Mouse (Mus musculus) heart, embryonic 14.5 days (tissue): ENCODE results near the gene Mapk14. TPM values are rescaled to one million over a fixed set of nuclear protein-coding genes. Genes with fewer than 3 reads are reported as not detected.
"Not testable (repeated sequence)": the region's sequence is repeated elsewhere in the genome, so short reads cannot be mapped to it uniquely, and the experiment has no call there.

ENCODE experiments used
- ATAC-seq: fragments of 200-750 bp; cut with Nextera tagmentation; 2 replicates; pipeline ENCODE4 v1.8.0; 2017; ENCODE audit warnings: low read depth, moderate TSS enrichment; ENCODE audit not compliant: insufficient number of reproducible peaks, insufficient read depth, low FRiP score
- H3K27ac ChIP-seq, 2 experiments: fragments of 200-500 bp in 1 of 2; fragments of 300-500 bp in 1 of 2; sonication (generic) in 1 of 2; replicated peaks in 1 of 2; 2 replicates each; pipeline ENCODE4 v1.5.1; 2012 to 2014; ENCODE audit warnings: low read depth in 2 of 2, low read length in 2 of 2, control low read depth in 1 of 2, mild to moderate bottlenecking in 1 of 2, mixed read lengths in 1 of 2; ENCODE audit not compliant: control insufficient read depth in 1 of 2, insufficient read depth in 1 of 2
- H3K27me3 ChIP-seq: fragments of 300-500 bp; sonication (generic); 2 replicates; pipeline ENCODE4 v1.6.1; 2014; ENCODE audit warnings: mild to moderate bottlenecking, low read length, control low read depth; ENCODE audit not compliant: control insufficient read depth, insufficient read depth
- H3K36me3 ChIP-seq: fragments of 300-500 bp; sonication (generic); 2 replicates; pipeline ENCODE4 v1.6.1; 2014; ENCODE audit warnings: mild to moderate bottlenecking, control low read depth, low read length, mixed read lengths; ENCODE audit not compliant: control insufficient read depth, insufficient read depth
- H3K4me1 ChIP-seq, 2 experiments: fragments of 200-500 bp in 1 of 2; fragments of 300-500 bp in 1 of 2; sonication (generic) in 1 of 2; 2 replicates each; pipeline ENCODE4 v1.6.1; 2012 to 2014; ENCODE audit warnings: low read length in 2 of 2, control low read depth in 1 of 2, mixed read lengths in 1 of 2; ENCODE audit not compliant: control insufficient read depth in 2 of 2, insufficient read depth in 2 of 2
- H3K4me2 ChIP-seq: fragments of 300-500 bp; sonication (generic); 2 replicates; pipeline ENCODE4 v1.6.1; 2014; ENCODE audit warnings: mild to moderate bottlenecking, low read length
- H3K4me3 ChIP-seq, 2 experiments: fragments of 200-500 bp in 1 of 2; fragments of 300-500 bp in 1 of 2; sonication (generic) in 1 of 2; 2 replicates each; pipeline ENCODE4 v1.5.1; 2012 to 2014; ENCODE audit warnings: low read length in 2 of 2, mild to moderate bottlenecking in 2 of 2, control low read depth in 1 of 2, low read depth in 1 of 2, moderate library complexity in 1 of 2; ENCODE audit not compliant: control insufficient read depth in 1 of 2, insufficient read depth in 1 of 2
- H3K9ac ChIP-seq: fragments of 300-500 bp; sonication (generic); 2 replicates; pipeline ENCODE4 v1.6.1; 2014; ENCODE audit warnings: mild to moderate bottlenecking, low read length
- H3K9me3 ChIP-seq: fragments of 300-500 bp; sonication (generic); 2 replicates; pipeline ENCODE4 v1.6.1; 2016; ENCODE audit warnings: low read length, control low read depth; ENCODE audit not compliant: control insufficient read depth
- WGBS: fragments of 180-500 bp; shearing (Covaris S2); extraction: QIAGEN DNeasy Blood & Tissue Kit; methylation state at CpG from one replicate; pipeline ENCODE4 v1.1.7; 2014; 5-methylcytosine and 5-hydroxymethylcytosine counted together
- polyA plus RNA-seq: library from polyadenylated mRNA; unstranded; fragments of >200 nt; fragmentation: Nextera tagmentation; extraction: Ambion mirVana; gene quantifications from 2 replicates; pipeline ENCODE4 v1.2.1, GENCODE M21; 2014

Gene Mapk14
- polyA plus RNA-seq, 1 experiment from 2014 or later: 37.6 TPM

GRCm38 (mm10) chr17:28717535-28717934 is 26.4 kb downstream of the Mapk14 start:
- Histone ChIP-seq H3K4me1 (peaks cover 8 to 28% of the 10 kb centered on the region in 2 experiments), H3K36me3 (peaks cover 74% of the 10 kb centered on the region), H3K9ac (no peak overlapping the region), H3K4me2 (no peak overlapping the region), H3K9me3 (no peaks in the 10 kb centered on the region), H3K4me3 (no peak overlapping the region), H3K27me3 (no peaks in the 10 kb centered on the region), H3K27ac (no peak overlapping the region)
- ATAC-seq: no peak
- 74% methylated on average over 3 of the region's 3 CpGs for WGBS

DNA sequence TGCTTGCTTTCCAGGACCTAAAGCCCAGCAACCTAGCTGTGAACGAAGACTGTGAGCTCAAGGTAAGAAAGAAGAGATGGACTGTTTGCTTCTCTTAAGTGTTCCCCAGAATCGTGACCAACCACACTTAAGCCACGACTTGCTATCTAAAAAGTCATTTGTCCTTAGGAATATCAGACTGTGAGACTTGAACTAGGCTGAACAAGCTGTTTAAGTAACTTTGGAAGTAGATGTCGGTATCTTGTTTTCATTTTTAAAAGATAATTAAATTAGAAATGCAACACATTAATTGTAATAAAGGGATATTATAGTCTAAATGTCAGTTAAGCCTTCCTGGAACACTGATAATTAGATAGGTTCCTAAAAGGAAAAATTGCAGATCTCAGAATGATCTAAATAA is 34.7 kb downstream of the Mapk14 start, which contains the start of gene AC170998.1:
Gene AC170998.1, plus strand, starts transcription at position 301 of the 400 bp plus-strand sequence.
- no peak within 1 kb of the TSS for H3K9ac ChIP-seq
- H3K36me3 ChIP-seq: peaks cover 78% of the 10 kb centered on the region
- no peak within 1 kb of the TSS for H3K4me2 ChIP-seq
- H3K27me3 ChIP-seq: no peaks in the 10 kb centered on the region
- H3K4me3 ChIP-seq: no peak within 1 kb of the TSS
- H3K27ac ChIP-seq: no peak within 1 kb of the TSS
- no peaks in the 10 kb centered on the region for H3K9me3 ChIP-seq
- no peak for ATAC-seq
- 88% methylated on average over 4 of the region's 4 CpGs for WGBS
- peaks cover 3 to 10% of the 10 kb centered on the region in 2 experiments; a peak in 2 of 4 replicates for H3K4me1 ChIP-seq

GRCm38 (mm10) chr17:28727511-28727910 is 36.4 kb downstream of the Mapk14 start:
- 94% methylated on average over 11 of the region's 11 CpGs for WGBS
- not testable (repeated sequence) for H3K27ac ChIP-seq, H3K27me3 ChIP-seq, ATAC-seq, H3K4me2 ChIP-seq, H3K9ac ChIP-seq, H3K4me1 ChIP-seq, H3K9me3 ChIP-seq, H3K4me3 ChIP-seq
- H3K36me3 ChIP-seq: peaks cover 85% of the 10 kb centered on the region

- H3K36me3 ChIP-seq: peaks cover 83% of the 10 kb centered on the region
- no peaks in the 10 kb centered on the region; a peak in 1 of 4 replicates for H3K4me1 ChIP-seq
- H3K4me2 ChIP-seq: no peak overlapping the region
- H3K27me3 ChIP-seq: no peaks in the 10 kb centered on the region
- H3K9ac ChIP-seq: no peak overlapping the region
- no peak overlapping the region for H3K4me3 ChIP-seq
- no peak for ATAC-seq
- WGBS: 83% methylated on average over 6 of the region's 6 CpGs
- H3K27ac ChIP-seq: no peak overlapping the region
- no peaks in the 10 kb centered on the region for H3K9me3 ChIP-seq
Measured at GRCm38 (mm10) chr17:28735317-28736105, 44.4 kb downstream of the Mapk14 start.

- H3K36me3 ChIP-seq: peaks cover 83% of the 10 kb centered on the region
- 66% methylated on average over 4 of the region's 4 CpGs for WGBS
- no peaks in the 10 kb centered on the region; a peak in 1 of 4 replicates for H3K4me1 ChIP-seq
- no peaks in the 10 kb centered on the region for H3K9me3 ChIP-seq
- H3K9ac ChIP-seq: no peak overlapping the region
- H3K27ac ChIP-seq: no peak overlapping the region
- no peak for ATAC-seq
- H3K4me2 ChIP-seq: no peak overlapping the region
- no peaks in the 10 kb centered on the region for H3K27me3 ChIP-seq
- H3K4me3 ChIP-seq: no peak overlapping the region
Measured at GRCm38 (mm10) chr17:28736486-28736885, 45.4 kb downstream of the Mapk14 start.

DNA sequence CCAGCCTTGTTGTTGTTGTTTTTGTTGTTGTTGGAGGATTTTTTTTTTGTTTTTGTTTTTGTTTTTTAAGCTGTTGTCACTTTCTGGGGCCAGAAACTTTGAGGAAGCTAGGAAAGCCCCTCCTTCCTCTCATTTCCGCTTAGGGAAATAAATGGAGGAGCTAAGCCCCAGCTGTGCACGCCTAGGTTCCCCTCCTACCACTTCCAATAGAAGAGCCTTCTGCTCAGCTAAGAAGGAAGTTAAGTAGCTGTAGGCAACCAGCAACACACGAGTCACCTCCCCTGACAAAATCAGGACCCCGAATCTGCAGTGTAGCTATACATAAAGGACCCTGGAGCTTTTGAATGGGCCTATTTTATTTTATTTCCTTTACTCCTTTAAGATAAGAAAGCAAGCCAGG is 46.8 kb downstream of the Mapk14 start:
- Histone ChIP-seq H3K4me1 (no peaks in the 10 kb centered on the region; a peak in 1 of 4 replicates), H3K36me3 (peaks cover 83% of the 10 kb centered on the region), H3K9ac (no peak overlapping the region), H3K9me3 (no peaks in the 10 kb centered on the region), H3K4me2 (no peak overlapping the region), H3K27ac (no peak overlapping the region), H3K4me3 (no peak overlapping the region), H3K27me3 (no peaks in the 10 kb centered on the region)
- no peak for ATAC-seq
- 86% methylated on average over 4 of the region's 4 CpGs for WGBS

DNA sequence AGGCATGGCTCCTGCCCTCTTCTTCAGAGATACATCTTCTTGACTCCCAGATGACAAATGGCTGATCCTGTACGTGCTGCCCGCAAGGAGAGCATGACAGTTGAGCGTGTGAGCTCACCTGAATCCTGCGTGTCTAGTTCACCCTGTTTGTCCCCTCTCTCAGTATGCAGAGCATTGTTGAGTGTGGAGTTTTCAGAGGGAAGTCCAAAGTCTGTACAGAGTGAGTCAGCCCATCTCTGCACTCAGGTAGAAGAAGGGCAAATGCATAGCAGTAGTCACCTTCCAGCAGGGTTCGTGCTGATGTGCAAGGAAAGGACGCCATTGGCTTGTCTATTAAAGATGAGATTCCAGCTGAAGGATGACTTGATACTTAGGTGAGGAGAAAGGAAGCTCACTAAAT is 48.1 kb downstream of the Mapk14 start:
- Histone ChIP-seq H3K9me3 (no peaks in the 10 kb centered on the region), H3K27me3 (no peaks in the 10 kb centered on the region), H3K4me1 (no peaks in the 10 kb centered on the region; a peak in 1 of 4 replicates), H3K36me3 (peaks cover 88% of the 10 kb centered on the region), H3K4me3 (no peak overlapping the region), H3K4me2 (no peak overlapping the region), H3K27ac (no peak overlapping the region), H3K9ac (no peak overlapping the region)
- WGBS: 96% methylated on average over 6 of the region's 6 CpGs
- no peak for ATAC-seq
